Mouse (Mus musculus) bone marrow macrophage, adult 2 months (primary cell): Measurements from ENCODE around the gene Zdhhc14. TPM values are rescaled to one million over a fixed set of nuclear protein-coding genes. Genes with fewer than 3 reads are reported as not detected.

Source experiments
- H3K27ac ChIP-seq: 2 replicates; pipeline ENCODE4 v1.5.1; 2012; ENCODE audit warnings: low read depth, low read length; ENCODE audit not compliant: insufficient read depth
- H3K4me1 ChIP-seq: 2 replicates; pipeline ENCODE4 v1.6.1; 2012; ENCODE audit warnings: low read length; ENCODE audit not compliant: control insufficient read depth, insufficient read depth
- H3K4me3 ChIP-seq: 2 replicates; pipeline ENCODE4 v1.5.1; 2012; ENCODE audit warnings: mild to moderate bottlenecking, low read length, moderate library complexity; ENCODE audit not compliant: insufficient read depth
- CTCF ChIP-seq: IDR thresholded peaks from 2 replicates; pipeline ENCODE4 v1.5.1; 2012; ENCODE audit warnings: low read depth, mild to moderate bottlenecking, low read length, moderate library complexity
- POLR2A ChIP-seq: IDR thresholded peaks from 2 replicates; pipeline ENCODE4 v1.6.1; 2012; ENCODE audit warnings: mild to moderate bottlenecking, low read depth, low read length, borderline replicate concordance
- polyA plus RNA-seq: library from polyadenylated mRNA; stranded (reverse); fragments of >200 nt; gene quantifications from 2 replicates; pipeline ENCODE4 v1.2.4, GENCODE M21; 2012; ENCODE audit not compliant: missing spikeins, insufficient read depth, insufficient read length

Zdhhc14 gene
- 47.0 and 49.1 TPM in 2 replicates for polyA plus RNA-seq

DNA sequence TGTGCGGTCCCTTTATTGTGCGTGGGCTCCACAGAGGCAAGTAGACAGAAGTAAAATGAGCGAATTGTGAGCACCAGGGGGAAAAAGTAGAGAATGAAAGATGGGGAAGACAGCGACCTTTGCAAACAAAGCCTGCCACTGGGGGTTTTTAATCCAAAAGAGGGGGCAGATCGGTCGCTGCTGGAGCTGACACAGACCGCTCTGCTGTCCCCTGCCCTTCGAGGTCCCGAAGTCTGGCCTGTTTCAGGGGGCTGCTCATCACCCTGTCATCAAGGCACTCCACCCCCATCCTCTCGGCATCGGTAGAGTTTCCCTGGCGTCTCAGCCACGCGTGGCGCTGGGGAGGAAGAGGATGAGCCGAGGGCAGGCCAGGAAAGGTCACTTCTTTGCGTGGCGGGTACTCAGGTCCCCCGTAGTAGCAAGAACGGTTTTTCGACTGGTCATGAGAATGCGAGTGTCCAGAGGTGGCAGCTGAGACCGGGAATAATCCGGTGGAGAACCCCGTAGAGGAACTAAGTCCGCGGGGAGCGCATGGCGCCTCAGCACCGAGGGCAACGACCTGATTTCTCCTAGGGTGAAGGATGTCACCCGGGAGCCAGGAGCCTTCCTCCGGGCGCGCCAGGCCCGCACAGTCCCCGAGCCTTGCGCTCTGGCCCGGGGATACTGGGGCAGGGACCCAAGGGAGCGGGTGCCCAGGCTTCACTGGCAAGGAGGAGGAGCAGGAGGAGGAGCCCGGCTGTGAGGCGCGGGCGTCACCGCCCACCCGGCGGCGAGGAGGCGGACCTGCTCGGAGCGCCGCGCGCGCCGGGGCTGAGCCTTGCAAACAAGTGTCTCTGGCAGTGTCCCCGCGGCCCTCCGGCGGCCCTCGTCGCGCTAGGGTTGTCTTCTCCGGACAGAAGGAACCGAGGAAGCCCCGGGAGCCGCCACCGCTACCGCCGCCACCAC lies at the start of gene Zdhhc14:
Zdhhc14 (plus strand) TSS at position 757 of the 945 bp plus-strand sequence.
- peaks cover 12% of the 10 kb centered on the region for H3K4me1 ChIP-seq
- TF ChIP-seq CTCF: no peak
- TF ChIP-seq POLR2A: peak; percentile 58; the same call in 1 of the 2 replicates
- H3K4me3 ChIP-seq: peak within 1 kb of the TSS; percentile 78
- peak within 1 kb of the TSS; percentile 80 for H3K27ac ChIP-seq

DNA sequence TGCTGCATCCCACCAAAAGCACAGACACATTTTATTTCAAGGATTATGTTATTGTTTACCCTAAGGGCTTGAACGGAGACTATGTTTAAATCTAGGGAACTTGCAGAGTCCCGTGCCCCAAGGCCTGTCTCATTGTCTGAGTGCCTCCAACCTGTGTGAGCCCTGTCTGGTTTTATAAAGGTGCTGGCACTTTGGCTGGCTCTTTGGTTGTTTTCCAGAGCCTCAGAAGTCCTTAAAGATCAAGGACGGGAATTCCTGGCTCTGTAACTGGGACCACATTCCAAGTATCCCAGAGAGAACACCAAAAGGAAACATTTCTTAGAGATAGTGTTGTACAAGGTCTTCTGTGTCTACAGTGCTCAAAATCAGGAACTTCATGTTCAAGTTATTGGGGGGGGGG lies 49.1 kb upstream of the Zdhhc14 start:
- TF ChIP-seq POLR2A (no peak), CTCF (no peak)
- H3K27ac ChIP-seq: no peak overlapping the region

DNA sequence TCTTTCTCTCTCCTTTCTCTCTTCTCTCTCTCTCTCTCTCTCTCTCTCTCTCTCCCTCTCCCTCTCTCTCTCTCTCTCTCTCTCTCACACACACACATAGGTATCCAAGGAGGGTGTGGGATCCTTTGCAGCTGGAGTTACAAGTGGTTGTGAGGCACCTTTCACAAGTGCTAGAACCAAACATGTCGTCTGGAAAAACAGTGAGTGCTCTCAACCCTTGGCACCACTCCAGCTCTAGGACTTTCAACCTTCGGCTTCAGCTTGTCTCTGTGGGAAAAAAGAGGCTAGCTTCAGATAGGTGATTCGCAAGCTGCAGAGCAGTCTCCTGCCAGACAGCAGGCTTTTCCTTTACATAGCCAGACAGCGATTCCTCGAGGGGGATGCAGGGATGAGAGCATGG lies 48.6 kb upstream of the Zdhhc14 start:
- no peak overlapping the region for H3K27ac ChIP-seq
- no peak for TF ChIP-seq CTCF
- TF ChIP-seq POLR2A: no peak
- no peak overlapping the region for H3K4me3 ChIP-seq
- H3K4me1 ChIP-seq: peaks cover 15% of the 10 kb centered on the region

More for the DNA sequence above, 49.1 kb upstream of the Zdhhc14 start:
- Histone ChIP-seq H3K4me3 (no peak overlapping the region), H3K4me1 (peaks cover 16% of the 10 kb centered on the region)

DNA sequence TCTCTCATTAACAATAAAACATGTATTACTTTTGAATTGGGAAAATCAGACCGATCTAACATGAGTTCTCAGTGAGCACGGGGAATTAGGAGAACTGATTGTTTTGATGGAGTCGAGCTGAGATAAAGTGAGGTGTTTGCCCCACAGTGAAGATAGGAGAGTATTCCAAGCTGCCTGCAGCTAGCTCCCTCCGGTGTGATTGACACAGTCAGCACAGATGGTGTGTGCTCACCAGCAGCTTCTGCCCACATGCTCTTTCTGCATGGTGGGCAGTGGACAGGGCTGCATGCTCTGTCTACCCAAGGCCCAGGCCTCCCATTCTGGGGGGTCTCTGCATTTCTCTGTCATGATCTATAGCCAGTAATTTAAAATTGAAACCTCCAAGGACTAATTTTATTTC lies 38.7 kb upstream of the Zdhhc14 start:
- no peaks in the 10 kb centered on the region for H3K4me1 ChIP-seq
- no peak for TF ChIP-seq POLR2A
- TF ChIP-seq CTCF: no peak
- no peak overlapping the region for H3K27ac ChIP-seq
- no peak overlapping the region for H3K4me3 ChIP-seq

DNA sequence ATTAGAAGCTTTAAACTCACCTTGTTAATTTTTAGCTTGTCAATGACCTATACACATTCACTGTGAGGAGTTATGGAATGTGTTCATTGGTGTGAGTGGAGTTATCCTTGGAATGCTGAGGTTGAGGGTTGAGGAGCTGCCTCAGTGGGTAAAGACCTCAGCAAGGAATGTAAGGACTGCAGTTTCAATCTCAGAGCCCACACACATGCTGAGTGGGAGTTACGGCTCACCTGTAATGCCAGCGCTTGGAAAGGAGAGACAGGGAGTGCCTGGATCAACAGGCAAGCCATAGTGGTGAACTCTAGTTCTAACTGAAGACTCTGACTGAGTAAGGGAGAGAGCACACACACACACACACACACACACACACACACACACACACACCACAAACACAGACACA lies 28.4 kb upstream of the Zdhhc14 start:
- TF ChIP-seq POLR2A (no peak), CTCF (no peak)

DNA sequence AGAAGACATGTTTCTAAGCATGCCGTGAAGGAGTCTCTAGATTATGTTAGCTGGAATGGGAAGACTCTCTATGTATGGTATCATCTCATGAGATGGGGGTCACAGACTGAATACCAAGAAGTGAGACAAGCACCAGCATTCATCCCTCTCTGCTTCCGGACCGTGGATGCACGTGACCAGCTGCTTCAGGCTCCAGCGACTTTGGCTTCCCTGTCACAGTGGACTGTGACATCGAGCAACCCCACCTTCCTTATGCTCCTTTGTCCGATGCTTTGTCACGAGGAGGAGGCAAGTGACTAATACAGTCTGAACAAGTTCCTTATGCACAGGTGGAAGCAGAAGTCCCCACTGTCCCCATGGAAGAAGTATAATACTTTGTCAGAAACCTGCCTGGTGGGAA lies 25.6 kb upstream of the Zdhhc14 start:
- H3K4me3 ChIP-seq: no peak overlapping the region
- peaks cover 3% of the 10 kb centered on the region; the same call in 1 of the 2 replicates for H3K4me1 ChIP-seq
- H3K27ac ChIP-seq: no peak overlapping the region
- TF ChIP-seq POLR2A (no peak), CTCF (no peak)

More for the DNA sequence above, 28.4 kb upstream of the Zdhhc14 start:
- Histone ChIP-seq H3K4me1 (peaks cover 3% of the 10 kb centered on the region; the same call in 1 of the 2 replicates), H3K4me3 (no peak overlapping the region), H3K27ac (no peak overlapping the region)

DNA sequence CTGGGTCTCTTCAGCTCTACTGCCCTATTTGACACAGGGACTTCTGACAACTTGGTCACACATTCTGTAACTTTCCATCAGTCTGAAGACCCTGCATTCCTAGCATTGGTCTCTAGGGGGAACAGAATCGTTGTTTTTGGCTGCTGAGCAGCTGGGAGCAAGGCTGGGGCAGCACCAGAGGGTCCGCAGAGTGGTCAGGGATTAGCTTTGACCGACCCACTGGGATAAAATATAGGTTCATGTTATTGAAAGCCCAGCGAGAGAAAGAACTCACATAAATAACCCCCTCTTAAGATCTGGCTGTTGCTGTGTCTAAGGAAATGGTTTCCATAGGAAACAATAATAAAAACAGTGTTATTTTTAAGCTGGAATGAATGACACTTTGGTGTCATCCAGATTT lies 25.2 kb upstream of the Zdhhc14 start:
- Histone ChIP-seq H3K4me1 (peaks cover 3% of the 10 kb centered on the region; the same call in 1 of the 2 replicates), H3K4me3 (no peak overlapping the region), H3K27ac (no peak overlapping the region)
- TF ChIP-seq POLR2A (no peak), CTCF (no peak)

DNA sequence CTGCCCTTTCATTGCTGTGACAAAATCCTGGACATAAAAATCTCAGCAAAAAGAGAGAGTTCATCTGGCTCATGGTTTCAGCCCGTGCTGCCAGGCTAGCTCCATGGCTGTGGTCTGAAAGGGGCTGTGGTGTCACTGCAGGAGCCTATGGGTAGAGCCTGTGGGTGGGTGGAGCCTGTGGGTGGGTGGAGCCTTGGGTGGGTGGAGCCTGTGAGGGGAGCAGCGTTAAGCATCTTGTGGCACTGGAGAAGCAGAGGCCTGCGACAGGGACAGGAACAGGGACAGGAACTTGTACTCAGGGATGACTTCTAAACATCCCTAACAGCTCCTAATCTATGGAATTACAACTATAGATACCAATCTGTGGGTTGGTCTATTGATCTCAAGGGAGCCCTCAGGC lies 20.1 kb upstream of the Zdhhc14 start:
- Histone ChIP-seq H3K4me3 (no peak overlapping the region), H3K4me1 (no peaks in the 10 kb centered on the region), H3K27ac (no peak overlapping the region)
- TF ChIP-seq POLR2A (no peak), CTCF (no peak)

DNA sequence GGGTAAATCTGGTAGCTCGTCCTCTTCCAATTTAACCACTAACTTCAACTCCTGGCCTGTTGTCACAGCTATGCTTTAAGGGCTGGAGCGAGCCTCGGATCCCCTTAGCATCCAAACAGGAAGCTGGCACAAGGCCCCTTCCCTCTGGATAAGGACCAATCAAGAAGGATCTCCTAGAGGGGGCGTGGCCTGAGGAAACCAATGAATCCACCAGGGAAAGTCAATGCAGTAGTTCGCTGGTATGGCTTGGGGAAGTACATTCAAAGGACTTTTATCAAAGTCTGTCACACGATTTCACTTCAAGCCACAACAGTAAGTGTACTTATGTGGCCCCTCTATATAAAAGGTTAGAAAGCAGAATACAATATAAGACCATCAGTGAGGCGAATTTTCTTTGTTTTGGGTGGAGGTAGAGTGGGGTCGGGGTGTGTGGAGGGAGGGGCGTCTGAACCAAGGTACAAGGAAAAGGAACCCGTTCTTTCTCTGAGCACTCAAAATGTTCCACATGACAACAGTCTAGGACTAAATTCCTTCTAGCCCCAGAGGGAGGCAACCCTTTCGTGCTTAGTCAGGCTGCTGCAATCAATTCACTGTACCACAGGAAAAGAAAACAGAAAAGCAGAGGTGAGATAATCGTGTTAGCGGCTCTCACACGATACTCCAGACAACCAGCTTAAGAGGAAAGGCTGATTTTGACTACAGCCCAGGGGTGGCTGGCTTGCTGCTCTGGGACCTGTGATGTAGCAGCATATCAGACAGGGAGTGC lies 16.2 kb upstream of the Zdhhc14 start:
- no peak overlapping the region for H3K4me3 ChIP-seq
- no peaks in the 10 kb centered on the region for H3K4me1 ChIP-seq
- TF ChIP-seq CTCF: no peak
- TF ChIP-seq POLR2A: no peak
- H3K27ac ChIP-seq: no peak overlapping the region

DNA sequence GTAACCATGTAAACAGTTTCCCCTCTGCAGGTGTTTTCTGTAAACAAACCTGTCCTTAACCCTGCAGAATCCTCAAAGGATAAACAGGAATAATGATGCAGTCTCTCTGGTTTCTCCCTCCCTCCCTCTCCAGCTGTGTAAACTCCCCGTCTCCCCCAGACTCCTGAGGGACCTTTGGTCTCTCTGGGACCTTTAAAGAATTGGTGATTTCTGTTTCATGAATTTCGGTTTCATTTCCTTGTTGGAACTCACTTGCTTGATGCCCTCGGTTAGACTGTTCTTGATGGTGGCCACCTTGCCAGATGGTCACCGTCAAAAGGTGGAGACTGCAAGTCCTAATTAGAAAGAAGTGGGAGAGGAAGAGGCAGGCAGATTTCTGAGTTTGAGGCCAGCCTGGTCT lies 8.9 kb upstream of the Zdhhc14 start:
- H3K27ac ChIP-seq: no peak overlapping the region
- no peak overlapping the region for H3K4me3 ChIP-seq
- TF ChIP-seq CTCF: no peak
- no peak for TF ChIP-seq POLR2A

DNA sequence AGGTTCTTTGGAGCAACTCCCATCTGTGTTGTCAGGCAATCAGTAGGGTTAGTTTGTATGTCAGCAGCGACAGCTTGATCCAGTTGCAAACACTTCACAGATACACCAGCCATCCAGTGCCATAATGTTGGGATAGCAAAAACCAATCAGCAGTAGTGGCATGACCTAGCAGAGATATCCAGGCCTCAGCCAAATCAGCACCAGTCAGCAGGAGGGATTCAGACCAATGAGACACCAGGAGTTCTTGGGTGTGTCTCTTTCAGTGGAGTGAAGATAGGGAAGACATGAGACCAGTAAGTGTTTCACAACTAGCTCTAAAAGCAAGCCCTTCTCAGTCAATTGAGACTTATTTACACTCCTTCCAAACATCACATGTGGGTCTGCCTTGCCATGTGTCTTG lies 7.7 kb upstream of the Zdhhc14 start:
- Histone ChIP-seq H3K4me1 (peaks cover 6% of the 10 kb centered on the region), H3K27ac (no peak overlapping the region), H3K4me3 (no peak overlapping the region)
- TF ChIP-seq POLR2A (no peak), CTCF (no peak)

More for the DNA sequence above, 8.9 kb upstream of the Zdhhc14 start:
- peaks cover 6% of the 10 kb centered on the region for H3K4me1 ChIP-seq
